Mouse (Mus musculus) gonadal fat pad, adult 2 months (tissue): ENCODE measurements around the gene Bend3. TPM values are rescaled to one million over a fixed set of nuclear protein-coding genes. Genes with fewer than 3 reads are reported as not detected.

Experiments
- DNase-seq: peaks from one replicate; pipeline ENCODE4 v3.0.0-alpha.2; 2012; ENCODE audit warnings: low read depth
- polyA plus RNA-seq: library from polyadenylated mRNA; depleted of rRNA; stranded (reverse); fragments of >200 nt; gene quantifications from 2 replicates; pipeline ENCODE4 v1.2.3, GENCODE M21; 2012; rRNA removed

Bend3 gene
- polyA plus RNA-seq, result 4.5 and 5.3 TPM in 2 replicates

DNA sequence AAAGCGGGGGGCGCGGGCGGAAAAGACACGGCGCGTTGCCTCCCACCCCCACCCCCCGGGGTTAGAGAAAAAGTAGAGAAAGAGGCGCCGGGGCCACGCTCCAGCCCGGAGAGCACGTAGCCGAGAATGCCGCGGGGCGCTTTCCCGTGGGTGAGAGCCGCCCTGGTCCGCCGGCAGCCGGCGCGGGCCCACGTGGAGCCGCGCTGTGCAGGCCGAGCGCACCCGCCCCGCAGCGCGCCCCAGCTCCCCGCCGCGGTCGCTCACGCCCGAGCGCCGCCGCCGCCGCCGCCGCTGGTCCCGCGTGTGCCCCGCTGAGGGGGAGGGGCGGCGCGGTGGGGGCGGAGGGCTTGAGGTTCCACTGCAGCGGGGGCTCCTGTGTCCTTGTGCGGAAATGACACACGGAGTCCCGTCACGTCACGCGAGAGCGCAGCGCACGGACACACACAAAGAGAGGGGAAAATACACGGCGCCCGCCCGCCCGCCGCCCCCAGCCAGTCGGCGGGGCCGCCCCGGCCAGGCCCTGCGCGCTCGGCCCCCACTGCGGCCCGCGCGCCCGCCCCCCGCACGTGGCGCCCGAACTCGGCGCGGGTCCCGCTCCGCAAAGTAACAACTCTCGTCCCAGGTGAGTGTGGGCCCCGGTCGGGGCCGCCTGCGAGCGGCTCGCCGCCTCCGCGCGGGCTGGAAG lies at the start of gene Bend3:
Gene Bend3, plus strand, starts transcription at position 81 of the 685 bp plus-strand sequence.
- DNase-seq, result no peak

DNA sequence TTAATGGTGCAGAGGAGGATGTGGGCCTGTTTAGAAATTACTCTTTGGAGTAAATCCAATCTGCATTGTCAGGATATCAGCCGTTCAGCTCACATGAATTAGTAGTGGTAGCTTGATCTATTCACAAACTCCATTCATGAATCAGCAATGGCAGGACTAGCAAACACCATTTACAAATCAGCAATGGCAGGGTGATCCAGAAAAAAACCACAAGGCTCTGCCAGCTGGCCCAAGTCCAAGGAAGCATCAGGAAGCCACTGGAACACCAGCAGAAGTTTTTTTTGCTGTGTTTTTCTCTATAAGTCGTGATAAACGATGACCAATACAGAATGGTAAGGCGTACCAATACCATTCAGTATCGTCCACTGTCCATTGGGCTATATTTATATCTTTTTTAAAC lies 48.0 kb upstream of the Bend3 start:
- DNase-seq, result no peak

DNA sequence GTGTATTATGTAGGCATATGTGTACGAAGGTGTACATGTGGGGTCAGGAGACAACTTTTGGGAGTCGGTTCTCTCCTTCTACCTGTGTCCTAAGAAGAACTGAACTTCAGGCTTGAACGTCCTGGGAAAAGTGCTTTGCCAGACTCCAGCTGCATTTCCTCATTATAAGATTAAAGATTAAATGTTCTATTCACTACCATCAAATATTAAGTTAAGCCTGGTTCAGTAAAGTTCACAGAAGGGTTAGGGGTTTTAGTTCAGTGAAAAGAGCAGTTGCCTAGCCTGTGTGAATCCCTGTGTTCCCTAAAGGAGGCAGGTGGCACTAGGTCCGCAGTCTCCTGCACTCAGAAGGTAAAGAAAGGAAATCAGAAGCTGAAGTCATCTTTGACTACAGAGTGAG lies 44.3 kb upstream of the Bend3 start:
- no peak for DNase-seq

GRCm38 (mm10) chr10:43435757-43436156 lies 42.9 kb upstream of the Bend3 start:
- DNase-seq, result no peak

- DNase-seq, result no peak
These were observed 39.1 kb upstream of the Bend3 start for GRCm38 (mm10) chr10:43439492-43439941.

GRCm38 (mm10) chr10:43440050-43440449 lies 38.6 kb upstream of the Bend3 start:
- no peak for DNase-seq

DNA sequence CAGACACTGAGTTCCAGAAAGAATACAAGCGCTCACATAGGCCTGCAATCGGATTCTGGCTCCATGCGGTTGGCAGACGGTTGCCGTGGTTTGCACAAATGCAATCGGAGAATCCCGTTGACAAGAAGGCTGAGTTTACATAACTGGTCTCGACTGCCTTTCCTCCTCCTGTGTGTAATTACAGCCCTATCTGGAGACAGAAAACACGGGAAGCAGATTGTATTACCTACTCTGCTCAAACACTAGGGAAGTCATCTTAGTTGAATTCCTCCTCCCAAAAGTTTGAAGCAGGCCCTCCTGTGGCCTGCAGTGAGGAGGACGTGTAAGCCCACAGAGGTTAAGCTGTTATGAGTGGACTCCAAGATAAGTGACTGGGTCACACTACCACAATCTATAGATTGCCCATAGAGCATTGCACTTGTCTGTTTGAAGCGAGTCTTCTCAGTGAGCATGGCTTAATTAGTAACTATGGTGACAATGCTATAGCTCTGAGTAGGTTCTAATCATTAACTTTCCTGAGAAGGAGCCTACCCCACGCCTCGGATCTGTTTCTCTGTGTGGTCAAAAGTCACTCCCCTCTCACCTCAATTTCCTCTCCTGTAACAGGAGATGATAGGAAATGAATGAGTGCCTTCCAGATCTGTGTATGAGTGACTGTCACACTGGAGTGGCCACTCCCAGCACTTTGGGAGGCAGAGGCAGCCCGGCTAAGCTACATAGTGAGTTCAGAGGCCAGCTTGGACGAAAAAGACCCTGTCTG lies 37.5 kb upstream of the Bend3 start:
- no peak for DNase-seq

DNA sequence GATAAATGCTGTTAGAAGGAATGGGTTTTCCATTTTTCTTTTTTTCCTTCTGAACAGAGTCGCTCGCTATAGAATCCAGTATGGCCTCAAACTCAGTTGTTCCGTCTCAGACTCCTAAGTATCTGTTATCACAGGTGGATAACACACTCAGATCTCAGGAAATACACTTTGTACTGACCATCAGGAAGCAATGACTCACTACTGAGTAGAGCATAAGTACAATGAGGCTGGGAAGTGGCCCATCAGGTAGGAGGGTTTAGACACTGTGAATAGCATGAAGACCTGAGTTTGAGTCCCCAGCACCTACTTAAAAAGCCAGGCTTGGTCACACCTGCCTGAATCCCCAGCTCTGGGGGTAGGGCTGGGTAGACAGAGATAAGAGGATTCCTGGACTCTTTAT lies 30.0 kb upstream of the Bend3 start:
- DNase-seq, result no peak

DNA sequence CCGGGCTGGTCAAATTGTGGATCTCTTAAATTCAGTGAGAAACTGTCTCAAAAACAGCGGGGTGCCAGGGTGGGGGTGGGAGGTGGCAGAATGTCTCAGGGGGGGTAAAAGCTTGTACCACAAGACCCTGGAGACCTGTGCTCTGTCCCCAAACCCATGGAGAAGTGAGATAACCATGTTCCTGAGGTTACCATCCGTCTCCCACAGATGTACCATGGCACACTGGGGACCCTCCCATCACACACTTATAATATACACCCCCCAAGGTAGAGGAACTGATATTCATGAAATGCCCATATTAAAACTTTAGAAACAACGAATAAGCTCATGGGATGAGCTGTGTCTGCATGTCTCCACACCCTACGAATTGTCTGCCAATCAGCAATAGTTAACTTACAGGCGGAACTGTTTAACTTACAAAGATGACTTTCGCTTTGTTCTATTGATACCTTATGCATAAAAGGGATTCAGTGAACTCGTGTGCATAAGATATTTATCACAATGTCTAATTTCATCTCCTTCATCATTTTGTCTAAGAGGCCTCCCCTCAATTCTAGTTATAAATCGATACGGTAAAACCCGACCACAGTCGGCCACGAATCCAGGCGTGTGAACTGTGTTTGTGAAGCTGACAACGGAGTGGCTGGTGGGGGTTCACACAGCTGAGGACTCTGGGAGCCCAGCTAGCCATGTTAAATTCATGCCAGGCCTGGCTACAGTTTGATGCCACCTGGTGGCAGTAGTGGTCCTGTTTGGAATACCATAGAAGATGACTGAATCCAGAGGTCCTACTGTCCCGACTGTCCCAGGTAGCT lies 26.6 kb upstream of the Bend3 start:
- no peak for DNase-seq

DNA sequence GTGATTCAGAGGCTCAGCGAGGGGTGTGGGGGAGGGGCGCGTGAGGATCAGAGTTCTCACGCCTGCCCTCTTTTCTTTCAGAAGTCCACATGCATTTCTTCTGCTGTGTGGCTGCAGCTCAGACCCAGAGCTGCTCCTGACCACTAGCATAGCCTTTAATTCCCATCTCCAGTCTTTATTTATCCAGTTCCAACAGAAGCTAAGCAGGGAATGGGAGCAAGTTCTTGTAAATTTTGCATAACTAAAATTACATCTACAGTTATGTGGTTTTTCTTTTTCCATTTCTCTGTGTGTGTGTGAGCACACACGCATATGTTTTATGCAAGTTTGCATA lies 26.0 kb upstream of the Bend3 start:
- DNase-seq, result no peak

DNA sequence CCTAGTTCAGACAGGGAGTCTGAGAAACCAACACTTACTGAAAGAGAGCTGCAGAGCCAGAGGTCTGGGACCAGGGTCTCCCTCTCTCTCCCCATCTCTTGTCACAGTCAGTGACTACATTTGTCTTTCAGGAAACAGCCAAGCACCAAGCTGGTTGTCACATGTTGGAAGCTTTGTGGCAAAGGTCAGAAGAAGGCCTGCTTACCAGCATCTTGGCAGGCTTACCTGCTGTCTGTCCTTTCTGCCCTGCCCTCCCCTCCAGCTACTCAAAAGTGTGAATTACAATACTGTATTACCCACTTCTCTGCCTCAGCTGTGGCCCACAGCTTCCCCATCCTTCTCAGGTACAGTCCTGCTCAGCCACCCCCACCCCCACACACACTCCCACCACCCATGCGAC lies 24.4 kb upstream of the Bend3 start:
- no peak for DNase-seq

GRCm38 (mm10) chr10:43454671-43455070 lies 24.0 kb upstream of the Bend3 start:
- DNase-seq, result no peak

DNA sequence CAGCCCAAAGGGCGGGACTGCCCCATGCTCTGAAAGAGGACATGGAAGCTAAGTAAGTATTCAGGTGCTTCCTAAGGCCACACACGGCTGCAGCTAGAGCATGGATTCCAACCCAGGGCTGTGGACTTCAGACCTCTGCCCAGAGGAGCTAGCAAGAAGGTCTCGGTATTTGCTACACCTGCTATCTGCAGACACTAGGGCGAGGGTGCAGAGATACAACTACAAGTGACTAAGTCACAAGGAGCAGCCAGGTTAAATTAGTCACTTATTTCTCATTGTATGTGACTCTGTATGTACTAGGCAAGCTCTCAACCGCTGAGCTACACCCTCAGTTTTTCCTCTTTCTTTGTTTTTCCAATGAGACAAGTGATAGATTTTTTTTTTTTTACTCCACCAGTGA lies 15.8 kb upstream of the Bend3 start:
- no peak for DNase-seq

GRCm38 (mm10) chr10:43463227-43463626 lies 15.4 kb upstream of the Bend3 start:
- DNase-seq, result no peak

- DNase-seq, result no peak
These were observed 12.4 kb upstream of the Bend3 start for GRCm38 (mm10) chr10:43466223-43466622.

DNA sequence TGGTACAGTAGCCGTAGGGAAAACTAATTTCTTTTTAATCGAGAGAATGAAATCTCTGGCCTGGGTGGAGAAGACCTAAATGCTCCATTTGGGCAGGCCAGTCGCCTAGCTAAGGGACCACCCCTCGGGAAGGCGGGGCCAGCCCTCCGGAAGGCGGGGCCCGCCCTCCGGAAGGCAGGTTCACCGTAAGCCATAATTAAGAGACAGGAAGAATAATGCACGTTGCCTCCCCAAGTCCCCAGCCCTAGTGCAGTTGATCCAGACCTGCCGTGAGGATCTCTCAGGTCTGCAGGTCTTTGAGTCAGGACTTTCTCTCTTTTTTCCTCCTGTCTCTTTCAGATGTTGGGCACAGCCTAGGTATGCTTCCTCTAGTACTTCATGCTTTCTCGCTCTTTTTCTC lies 11.0 kb upstream of the Bend3 start:
- DNase-seq, result no peak

GRCm38 (mm10) chr10:43468293-43468692 lies 10.3 kb upstream of the Bend3 start:
- DNase-seq, result no peak

DNA sequence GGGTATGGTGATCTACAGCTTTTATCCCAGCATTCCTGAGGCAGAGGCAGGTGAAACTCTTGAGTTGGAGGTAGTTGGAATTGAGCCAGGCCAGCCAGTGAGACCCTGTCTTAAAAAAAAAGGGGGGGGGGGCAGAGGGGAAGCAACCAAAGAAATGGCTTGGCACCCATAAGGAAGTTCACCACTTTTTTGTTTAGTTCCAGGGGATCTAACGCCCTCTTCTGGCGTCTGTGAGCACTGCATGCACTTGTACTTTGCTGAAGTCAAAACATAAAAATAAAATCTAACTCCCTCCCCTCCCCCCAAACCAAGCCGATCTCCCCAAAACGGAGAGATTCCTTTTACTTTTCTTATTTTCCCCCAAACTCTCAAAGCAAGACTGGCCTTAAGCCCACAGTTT lies 3.3 kb upstream of the Bend3 start:
- no peak for DNase-seq

DNA sequence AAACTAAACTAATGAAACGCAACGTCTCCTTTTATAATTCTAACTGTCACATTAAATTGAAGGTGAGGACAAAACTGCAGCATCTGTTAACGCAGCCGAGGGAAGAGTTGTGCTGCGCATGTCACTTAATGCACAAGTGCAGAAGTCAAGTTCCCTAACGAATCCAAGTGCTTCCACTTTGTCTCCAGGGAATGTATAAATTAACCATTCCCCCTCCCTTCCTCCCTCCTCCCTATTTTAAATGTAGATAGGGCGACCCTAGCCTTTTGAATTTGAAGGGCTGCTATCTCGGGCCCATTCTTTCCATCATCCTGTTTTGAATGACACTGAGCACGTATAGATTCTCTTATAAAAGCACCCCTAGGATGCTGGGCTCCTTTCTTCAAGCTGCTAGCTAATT lies 1.2 kb upstream of the Bend3 start:
- no peak for DNase-seq

GRCm38 (mm10) chr10:43477865-43478681 lies 558 bp upstream of the Bend3 start:
- no peak for DNase-seq

- DNase-seq, result no peak
These were observed 966 bp downstream of the Bend3 start for GRCm38 (mm10) chr10:43479436-43480157.
